Mouse (Mus musculus) neural tube, embryonic 11.5 days (tissue): ENCODE data around the gene Vps25. TPM values are rescaled to one million over a fixed set of nuclear protein-coding genes. Genes with fewer than 3 reads are reported as not detected.
A peak's percentile ranks its signal among the peaks of the same experiment; 100 is the strongest.

ENCODE experiments used
- ATAC-seq: fragments of 200-750 bp; cut with Nextera tagmentation; 2 replicates; pipeline ENCODE4 v1.8.0; 2017; ENCODE audit warnings: moderate number of reproducible peaks, mild to moderate bottlenecking, moderate TSS enrichment, moderate library complexity; ENCODE audit not compliant: insufficient read depth, low FRiP score, low TSS enrichment
- DNase-seq: peaks from one replicate; pipeline ENCODE4 v3.0.0-alpha.2; 2015; ENCODE audit warnings: low spot score
- H3K27ac ChIP-seq: fragments of 300-500 bp; sonication (generic); 2 replicates; pipeline ENCODE4 v1.5.1; 2014; ENCODE audit warnings: low read depth, mild to moderate bottlenecking, low read length
- H3K27me3 ChIP-seq: fragments of 300-500 bp; sonication (generic); 2 replicates; pipeline ENCODE4 v1.6.1; 2014; ENCODE audit warnings: mild to moderate bottlenecking, low read length, mixed read lengths; ENCODE audit not compliant: control insufficient read depth, insufficient read depth
- H3K36me3 ChIP-seq: fragments of 300-500 bp; sonication (generic); 2 replicates; pipeline ENCODE4 v1.6.1; 2014; ENCODE audit warnings: mild to moderate bottlenecking, low read length, moderate library complexity, mixed read lengths; ENCODE audit not compliant: control insufficient read depth, insufficient read depth
- H3K4me1 ChIP-seq: fragments of 300-500 bp; sonication (generic); 2 replicates; pipeline ENCODE4 v1.6.1; 2014; ENCODE audit warnings: low read length, mixed read lengths; ENCODE audit not compliant: control insufficient read depth, insufficient read depth
- H3K4me2 ChIP-seq: fragments of 300-500 bp; sonication (generic); 2 replicates; pipeline ENCODE4 v1.6.1; 2014; ENCODE audit warnings: low read depth, mild to moderate bottlenecking, moderate library complexity
- H3K4me3 ChIP-seq: fragments of 300-500 bp; sonication (generic); 2 replicates; pipeline ENCODE4 v1.5.1; 2014; ENCODE audit warnings: low read depth, low read length
- H3K9ac ChIP-seq: fragments of 300-500 bp; sonication (generic); 2 replicates; pipeline ENCODE4 v1.6.1; 2014; ENCODE audit warnings: mild to moderate bottlenecking, low read length
- H3K9me3 ChIP-seq: fragments of 300-500 bp; sonication (generic); 2 replicates; pipeline ENCODE4 v1.6.1; 2016; ENCODE audit warnings: low read length; ENCODE audit not compliant: control insufficient read depth
- WGBS: fragments of 180-500 bp; shearing (Covaris S2); extraction: QIAGEN DNeasy Blood & Tissue Kit; methylation state at CpG from one replicate; pipeline ENCODE4 v1.1.7; 2014; 5-methylcytosine and 5-hydroxymethylcytosine counted together
- polyA plus RNA-seq: library from polyadenylated mRNA; unstranded; fragments of >200 nt; fragmentation: Nextera tagmentation; extraction: Ambion mirVana; gene quantifications from 2 replicates; pipeline ENCODE4 v1.2.1, GENCODE M21; 2014

The Vps25 gene
- polyA plus RNA-seq, 1 experiment from 2014 or later = 124 TPM

GRCm38 (mm10) chr11:101295191-101295590 lies 41.7 kb downstream of the Vps25 start:
- no peak for ATAC-seq
- no peak for DNase-seq

GRCm38 (mm10) chr11:101300881-101301280 lies 47.4 kb downstream of the Vps25 start:
- H3K36me3 ChIP-seq = no peaks in the 10 kb centered on the region
- DNase-seq (no peak), ATAC-seq (no peak)
- 66% methylated on average over 7 of the region's 7 CpGs for WGBS
- H3K9me3 ChIP-seq = no peaks in the 10 kb centered on the region
- H3K9ac ChIP-seq = peak overlapping the region; percentile 74; the same call in 1 of the 2 replicates
- H3K4me3 ChIP-seq = peak overlapping the region; percentile 91
- no peak overlapping the region for H3K27ac ChIP-seq
- H3K4me1 ChIP-seq = peaks cover 10% of the 10 kb centered on the region
- H3K4me2 ChIP-seq = peak overlapping the region; percentile 88
- no peaks in the 10 kb centered on the region for H3K27me3 ChIP-seq

More at GRCm38 (mm10) chr11:101295191-101295590, 41.7 kb downstream of the Vps25 start:
- no peak overlapping the region for H3K27ac ChIP-seq
- H3K36me3 ChIP-seq = peaks cover 14% of the 10 kb centered on the region
- H3K4me1 ChIP-seq = no peaks in the 10 kb centered on the region
- H3K4me2 ChIP-seq = no peak overlapping the region
- H3K9ac ChIP-seq = no peak overlapping the region
- H3K4me3 ChIP-seq = no peak overlapping the region
- H3K27me3 ChIP-seq = no peaks in the 10 kb centered on the region
- H3K9me3 ChIP-seq = no peaks in the 10 kb centered on the region
- 91% methylated on average over 8 of the region's 8 CpGs for WGBS

- ATAC-seq (no peak), DNase-seq (no peak)
- WGBS = 14% methylated on average over 26 of the region's 26 CpGs
- Histone ChIP-seq H3K4me2 (peak overlapping the region; percentile 88), H3K4me3 (peak overlapping the region; percentile 91), H3K4me1 (peaks cover 10% of the 10 kb centered on the region), H3K36me3 (no peaks in the 10 kb centered on the region), H3K27me3 (no peaks in the 10 kb centered on the region), H3K9ac (peak overlapping the region; percentile 74), H3K27ac (0 out of 2 replicates have a peak overlapping the region, but pooled peaks have one; percentile 4), H3K9me3 (no peaks in the 10 kb centered on the region)
Observed at GRCm38 (mm10) chr11:101301299-101302003, 47.9 kb downstream of the Vps25 start.

GRCm38 (mm10) chr11:101302004-101302798 lies 48.7 kb downstream of the Vps25 start, which contains the start of gene Becn1:
Becn1 (minus strand) TSS chr11:101302286.
- Histone ChIP-seq H3K27me3 (no peaks in the 10 kb centered on the region), H3K4me3 (peak within 1 kb of the TSS; percentile 91), H3K36me3 (no peaks in the 10 kb centered on the region), H3K4me2 (peak within 1 kb of the TSS; percentile 88), H3K4me1 (peaks cover 10% of the 10 kb centered on the region), H3K27ac (0 out of 2 replicates have a peak within 1 kb of the TSS, but pooled peaks have one; percentile 4), H3K9me3 (no peaks in the 10 kb centered on the region), H3K9ac (peak within 1 kb of the TSS; percentile 74)
- WGBS = 7% methylated on average over 38 of the region's 39 CpGs
- ATAC-seq (peak; percentile 81), DNase-seq (peak; percentile 95)

DNA sequence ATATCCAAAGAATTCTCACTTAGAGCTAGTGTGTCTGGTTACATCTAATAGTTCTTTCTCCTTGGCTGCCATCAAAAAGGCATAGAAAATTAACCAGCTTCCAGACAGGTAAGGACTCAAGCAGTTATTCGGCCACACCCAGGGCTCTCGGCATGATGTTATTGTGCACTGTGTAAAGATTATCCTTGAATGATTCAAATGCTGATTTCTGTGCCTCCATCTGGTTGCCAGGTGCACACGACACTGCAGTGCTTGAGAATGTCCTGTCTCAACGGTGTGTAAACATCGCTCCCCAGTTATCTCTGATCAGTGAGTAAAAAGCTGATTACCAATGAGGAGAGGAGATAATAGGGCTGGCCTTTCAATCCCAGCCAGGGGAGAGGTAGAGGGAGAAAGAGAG lies 54.2 kb downstream of the Vps25 start:
- ATAC-seq (no peak), DNase-seq (no peak)
- Histone ChIP-seq H3K4me2 (no peak overlapping the region), H3K4me1 (no peaks in the 10 kb centered on the region), H3K27ac (no peak overlapping the region), H3K9ac (no peak overlapping the region), H3K36me3 (no peaks in the 10 kb centered on the region), H3K9me3 (no peaks in the 10 kb centered on the region), H3K27me3 (no peaks in the 10 kb centered on the region), H3K4me3 (no peak overlapping the region)
- 43% methylated on average over 5 of the region's 5 CpGs for WGBS

Other genes with a start within 250 kb of the Vps25 start
- 50.2 and 54.1 TPM in 2 replicates for gene Atp6v0a1, start 244.3 kb upstream of the Vps25 start, polyA plus RNA-seq
- gene Naglu, start 183.7 kb upstream of the Vps25 start, polyA plus RNA-seq = 5.8 and 5.9 TPM in 2 replicates
- not detected in 2 replicates for gene Hsd17b1, start 175.3 kb upstream of the Vps25 start, polyA plus RNA-seq
- gene Coasy, start 171.1 kb upstream of the Vps25 start, polyA plus RNA-seq = 55.5 and 55.9 TPM in 2 replicates
- 55.6 and 61.6 TPM in 2 replicates for gene Mlx, start 166.4 kb upstream of the Vps25 start, polyA plus RNA-seq
- gene Psmc3ip, start 158.3 kb upstream of the Vps25 start, polyA plus RNA-seq = 49.3 and 50.8 TPM in 2 replicates
- gene Retreg3, start 133.8 kb upstream of the Vps25 start, polyA plus RNA-seq = 14.3 and 14.4 TPM in 2 replicates
- 111 and 116 TPM in 2 replicates for gene Tubg1, start 133.8 kb upstream of the Vps25 start, polyA plus RNA-seq
- 6.2 and 6.9 TPM in 2 replicates for gene Tubg2, start 97.8 kb upstream of the Vps25 start, polyA plus RNA-seq
- 0.94 and 1.0 TPM in 2 replicates for gene Cntnap1, start 83.2 kb upstream of the Vps25 start, polyA plus RNA-seq
- gene Plekhh3, start 82.4 kb upstream of the Vps25 start, polyA plus RNA-seq = 9.2 and 11.8 TPM in 2 replicates
- 0.14 and 0.44 TPM in 2 replicates for gene Ccr10, start 78.3 kb upstream of the Vps25 start, polyA plus RNA-seq
- gene Ezh1, start 27.2 kb upstream of the Vps25 start, polyA plus RNA-seq = 11.2 and 12.4 TPM in 2 replicates
- gene Ramp2, start 7.7 kb upstream of the Vps25 start, polyA plus RNA-seq = 72.6 and 73.3 TPM in 2 replicates
- gene Wnk4, start 6.9 kb downstream of the Vps25 start, polyA plus RNA-seq = 6.4 and 7.6 TPM in 2 replicates
- gene Cntd1, start 25.3 kb downstream of the Vps25 start, polyA plus RNA-seq = 1.6 and 2.5 TPM in 2 replicates
- 190 and 196 TPM in 2 replicates for gene Coa3, start 25.4 kb downstream of the Vps25 start, polyA plus RNA-seq
- 174 and 177 TPM in 2 replicates for gene Becn1, start 48.6 kb downstream of the Vps25 start, polyA plus RNA-seq
- gene Psme3, start 62.5 kb downstream of the Vps25 start, polyA plus RNA-seq = 154 and 157 TPM in 2 replicates
- 1.4 and 1.8 TPM in 2 replicates for gene Aoc2, start 71.4 kb downstream of the Vps25 start, polyA plus RNA-seq
- not detected in 2 replicates for gene Aoc3, start 76.9 kb downstream of the Vps25 start, polyA plus RNA-seq
- gene G6pc, start 113.9 kb downstream of the Vps25 start, polyA plus RNA-seq = not detected in 2 replicates
- gene Aarsd1, start 163.9 kb downstream of the Vps25 start, polyA plus RNA-seq = 87.8 and 92.8 TPM in 2 replicates
- 9.9 and 12.5 TPM in 2 replicates for gene Gm27029, start 171.1 kb downstream of the Vps25 start, polyA plus RNA-seq
- gene Rundc1, start 171.4 kb downstream of the Vps25 start, polyA plus RNA-seq = 18.0 and 18.6 TPM in 2 replicates
- 6.9 and 7.1 TPM in 2 replicates for gene Ptges3l, start 171.6 kb downstream of the Vps25 start, polyA plus RNA-seq
- 389 and 414 TPM in 2 replicates for gene Rpl27, start 188.6 kb downstream of the Vps25 start, polyA plus RNA-seq
- 2.4 and 3.1 TPM in 2 replicates for gene Ifi35, start 194.7 kb downstream of the Vps25 start, polyA plus RNA-seq
- 43.9 and 49.0 TPM in 2 replicates for gene Rnd2, start 211.3 kb downstream of the Vps25 start, polyA plus RNA-seq
- 52.3 and 55.8 TPM in 2 replicates for gene Vat1, start 212.5 kb downstream of the Vps25 start, polyA plus RNA-seq